Mouse (Mus musculus): ENCODE measurements around the gene Mdm2.
A peak's percentile ranks its signal among the peaks of the same experiment; 100 is the strongest.

- TF ChIP-seq POLR2A (IDR thresholded peaks at IDR 0.05; ENCODE audit: low read depth, low read length) (peak; percentile 68), CTCF (IDR thresholded peaks at IDR 0.05; ENCODE audit: extremely low read depth, insufficient read depth, insufficient read length, insufficient replicate concordance) (peak; percentile 80)
These were observed at the start of gene Mdm2 for GRCm38 (mm10) chr10:117710604-117711141.
